Mouse (Mus musculus) CH12.LX (cell line): ENCODE measurements around the gene Chrm3.

Source experiments
- CTCF ChIP-seq, 2 experiments: IDR thresholded peaks in 1 of 2; conservative IDR thresholded peaks in 1 of 2; 2 replicates each; pipeline ENCODE4 v1.5.1; 2011 to 2012; ENCODE audit warnings: low read depth in 2 of 2, low read length in 2 of 2, improper control_type of control experiment in 1 of 2, inconsistent platforms in 1 of 2, mild to moderate bottlenecking in 1 of 2, moderate library complexity in 1 of 2
- EP300 ChIP-seq: IDR thresholded peaks from 2 replicates; pipeline ENCODE4 v1.6.1; 2011; ENCODE audit warnings: low read length, improper control_type of control experiment
- ETS1 ChIP-seq: conservative IDR thresholded peaks from 2 replicates; pipeline ENCODE4 v1.6.1; 2012; ENCODE audit warnings: low read depth, mild to moderate bottlenecking, inconsistent platforms, low read length, improper control_type of control experiment, moderate library complexity
- MEF2A ChIP-seq: IDR thresholded peaks from 2 replicates; pipeline ENCODE4 v1.6.1; 2014; ENCODE audit warnings: low read depth, mild to moderate bottlenecking, inconsistent platforms, low read length, improper control_type of control experiment, borderline replicate concordance
- MYC ChIP-seq: IDR thresholded peaks from 2 replicates; pipeline ENCODE4 v1.6.1; 2011; ENCODE audit warnings: low read depth, mild to moderate bottlenecking, improper control_type of control experiment, low read length
- POLR2A ChIP-seq: IDR thresholded peaks from 2 replicates; pipeline ENCODE4 v1.6.1; 2011; ENCODE audit warnings: low read depth, mild to moderate bottlenecking, improper control_type of control experiment, low read length
- POLR2AphosphoS2 ChIP-seq: IDR thresholded peaks from 2 replicates; pipeline ENCODE4 v1.6.1; 2011; ENCODE audit warnings: low read depth, low read length, improper control_type of control experiment
- ZNF384 ChIP-seq: IDR thresholded peaks from 2 replicates; pipeline ENCODE4 v1.6.1; 2012; ENCODE audit warnings: low read depth, low read length, improper control_type of control experiment, inconsistent platforms

GRCm38 (mm10) chr13:10019252-10019651, 341.4 kb downstream of the Chrm3 start:
- TF ChIP-seq ETS1: no peak
- TF ChIP-seq CTCF (conservative IDR thresholded peaks at IDR 0.05 in 1 of 2, IDR thresholded peaks at IDR 0.05 in 1 of 2; ENCODE audit: low read depth in 2 of 2, low read length in 2 of 2): no peak
- no peak for TF ChIP-seq EP300
- TF ChIP-seq POLR2A: no peak
- no peak for TF ChIP-seq POLR2AphosphoS2
- no peak for TF ChIP-seq MYC
- TF ChIP-seq ZNF384: no peak
- no peak for TF ChIP-seq MEF2A
